Mouse (Mus musculus) CH12.LX (cell line): Measurements from ENCODE around the gene Gm10153.
"Not testable (repeated sequence)": the region's sequence is repeated elsewhere in the genome, so short reads cannot be mapped to it uniquely, and the experiment has no call there.

Source experiments
- CTCF ChIP-seq, 2 experiments: IDR thresholded peaks in 1 of 2; conservative IDR thresholded peaks in 1 of 2; 2 replicates each; pipeline ENCODE4 v1.5.1; 2011 to 2012; ENCODE audit warnings: low read depth in 2 of 2, low read length in 2 of 2, improper control_type of control experiment in 1 of 2, inconsistent platforms in 1 of 2, mild to moderate bottlenecking in 1 of 2, moderate library complexity in 1 of 2
- ELF1 ChIP-seq: IDR thresholded peaks from 2 replicates; pipeline ENCODE4 v1.6.1; 2014; ENCODE audit warnings: low read depth, mild to moderate bottlenecking, inconsistent platforms, low read length, improper control_type of control experiment
- SMC3 ChIP-seq: IDR thresholded peaks from 2 replicates; pipeline ENCODE4 v1.6.1; 2011; ENCODE audit warnings: low read depth, low read length, improper control_type of control experiment

DNA sequence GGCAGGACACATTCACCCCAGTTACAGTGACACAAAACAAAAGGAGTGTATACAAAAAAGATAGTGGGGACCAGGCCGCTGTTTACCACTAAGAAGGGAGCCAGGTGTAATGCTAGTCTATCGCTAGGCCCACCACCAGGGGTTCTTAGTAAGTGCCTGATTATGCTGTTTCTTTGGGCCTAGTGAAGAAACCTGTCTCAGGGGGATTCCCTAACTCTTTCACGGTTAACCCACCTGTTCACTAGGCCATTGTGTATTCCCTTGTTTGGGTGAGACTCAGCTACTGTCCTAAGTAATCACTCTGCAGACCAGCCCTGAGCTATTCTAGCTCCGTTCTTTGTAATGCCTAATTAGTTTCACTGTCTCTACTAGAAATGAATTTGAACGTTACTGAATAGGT is 16.7 kb upstream of the Gm10153 start:
- not testable (repeated sequence) for TF ChIP-seq CTCF (conservative IDR thresholded peaks at IDR 0.05 in 1 of 2, IDR thresholded peaks at IDR 0.05 in 1 of 2; ENCODE audit: low read depth in 2 of 2, low read length in 2 of 2); ELF1; SMC3
